Mouse (Mus musculus) megakaryocyte, embryonic 14.5 days (primary cell): ENCODE data around the gene Klhl2. TPM values are rescaled to one million over a fixed set of nuclear protein-coding genes. Genes with fewer than 3 reads are reported as not detected.

Experiments
- H3K27me3 ChIP-seq: replicated peaks from 2 replicates; pipeline ENCODE3; 2012; ENCODE audit warnings: inconsistent platforms
- H3K36me3 ChIP-seq: replicated peaks from 2 replicates; pipeline ENCODE3; 2012; ENCODE audit warnings: low read length, inconsistent platforms, mixed read lengths
- H3K4me1 ChIP-seq: 2 replicates; pipeline ENCODE4 v1.6.1; 2012; ENCODE audit warnings: inconsistent platforms
- H3K4me3 ChIP-seq: replicated peaks from 2 replicates; pipeline ENCODE3; 2012; ENCODE audit warnings: moderate library complexity, mild to moderate bottlenecking, inconsistent platforms
- H3K9me3 ChIP-seq: 2 replicates; pipeline ENCODE4 v1.6.1; 2012; ENCODE audit warnings: inconsistent platforms
- FLI1 ChIP-seq: IDR thresholded peaks from 2 replicates; pipeline ENCODE4 v1.6.1; 2012; ENCODE audit warnings: low read length, inconsistent platforms, mixed read lengths
- GATA1 ChIP-seq: IDR thresholded peaks from 3 replicates; pipeline ENCODE4 v1.6.1; 2012; ENCODE audit warnings: mixed read lengths, low read length, inconsistent platforms, borderline replicate concordance
- polyA plus RNA-seq: library from polyadenylated mRNA; stranded (reverse); fragments of >175 nt; gene quantifications from 2 replicates; pipeline ENCODE4 v1.2.3, GENCODE M21; 2012; ENCODE audit warnings: low replicate concordance; ENCODE audit not compliant: insufficient read depth

Gene Klhl2
- polyA plus RNA-seq, 1 experiment, result 2.4 TPM

DNA sequence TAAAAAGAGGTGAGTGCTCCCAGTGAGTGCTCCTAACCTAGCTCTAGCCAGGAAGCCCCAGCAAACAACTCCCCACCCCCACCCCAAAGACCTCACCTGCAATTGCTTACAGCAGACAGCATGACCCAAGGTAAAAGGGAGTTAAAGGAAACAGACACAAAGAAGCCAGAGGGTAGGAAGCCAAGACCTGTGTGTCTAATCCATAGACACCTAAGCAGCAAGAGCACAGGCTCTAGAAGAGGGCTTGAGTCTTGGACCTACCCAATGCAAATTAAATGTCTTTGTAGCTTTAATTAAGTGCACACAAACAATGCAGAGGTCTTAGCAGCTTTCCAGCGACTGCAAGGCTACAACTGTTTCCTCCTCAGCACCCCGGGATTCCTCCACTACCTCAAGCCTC lies 2.2 kb downstream of the Klhl2 start:
- TF ChIP-seq GATA1 (no peak), FLI1 (no peak)
- H3K4me3 ChIP-seq, result no peak overlapping the region
- no peaks in the 10 kb centered on the region for H3K9me3 ChIP-seq
- peaks cover 23% of the 10 kb centered on the region for H3K27me3 ChIP-seq
- H3K36me3 ChIP-seq, result no peaks in the 10 kb centered on the region
- H3K4me1 ChIP-seq, result peaks cover 46% of the 10 kb centered on the region

DNA sequence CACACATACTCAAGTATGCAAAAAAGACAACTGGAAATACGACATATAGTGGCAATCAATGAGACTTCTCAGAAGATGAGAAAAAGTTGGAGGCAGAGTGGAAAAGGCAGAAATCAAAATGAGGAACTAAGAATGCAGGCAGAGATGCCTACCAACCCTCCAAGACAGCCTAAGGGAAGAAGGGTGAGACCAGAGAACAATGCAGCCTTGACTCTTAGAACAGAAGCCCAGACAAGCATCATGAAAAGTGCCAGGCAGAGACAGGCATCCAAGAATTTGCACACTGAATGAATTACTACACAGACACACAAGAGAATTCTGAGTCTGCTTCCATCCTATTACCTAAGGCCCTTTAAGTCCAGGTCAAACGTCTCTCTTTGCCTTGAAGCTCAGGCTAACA lies 2.6 kb downstream of the Klhl2 start:
- Histone ChIP-seq H3K27me3 (peaks cover 21% of the 10 kb centered on the region), H3K4me1 (peaks cover 46% of the 10 kb centered on the region), H3K9me3 (no peaks in the 10 kb centered on the region), H3K4me3 (no peak overlapping the region), H3K36me3 (no peaks in the 10 kb centered on the region)
- TF ChIP-seq GATA1 (no peak), FLI1 (no peak)

DNA sequence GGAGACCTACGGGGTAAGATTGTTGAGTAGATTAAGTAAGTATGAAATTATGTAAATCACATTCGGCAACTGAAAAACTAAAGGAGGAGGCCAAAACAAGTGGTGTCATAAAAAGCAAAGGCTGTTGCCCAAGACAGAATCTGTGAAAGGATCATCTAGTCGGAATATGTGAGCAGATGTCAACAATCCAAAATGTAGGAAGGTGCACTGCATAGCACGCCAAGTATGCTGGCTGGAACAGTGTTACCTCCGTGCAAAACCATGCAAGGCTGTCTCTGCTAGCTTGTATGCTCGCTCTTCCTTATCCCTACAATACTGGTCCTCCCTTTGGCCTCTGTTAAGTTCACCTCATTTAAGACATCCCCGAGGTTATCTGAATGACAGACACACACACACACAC lies 4.5 kb downstream of the Klhl2 start:
- Histone ChIP-seq H3K27me3 (peaks cover 15% of the 10 kb centered on the region), H3K4me1 (peaks cover 46% of the 10 kb centered on the region), H3K4me3 (no peak overlapping the region), H3K9me3 (no peaks in the 10 kb centered on the region), H3K36me3 (no peaks in the 10 kb centered on the region)
- TF ChIP-seq GATA1 (no peak), FLI1 (no peak)

DNA sequence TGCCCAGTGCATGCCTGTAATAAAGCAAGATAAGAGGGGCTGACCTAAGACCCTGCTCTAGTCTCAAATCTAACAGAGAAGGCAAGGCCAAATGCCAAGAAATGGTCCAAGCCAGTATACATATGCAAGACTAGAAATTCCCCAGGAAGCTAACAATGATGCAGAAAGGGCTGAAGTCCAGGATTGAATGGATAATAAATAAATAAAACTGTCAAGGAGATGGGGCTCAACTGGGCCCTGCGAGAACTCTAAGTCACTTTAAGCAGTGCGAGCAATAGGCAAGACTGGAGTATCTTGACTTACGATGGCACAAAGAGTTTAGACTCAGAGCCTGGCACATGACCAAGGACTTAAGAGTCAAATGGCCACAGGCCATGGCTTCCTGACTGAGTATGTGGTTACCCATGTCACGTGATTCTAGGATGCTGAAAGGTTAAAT lies 5.8 kb downstream of the Klhl2 start:
- TF ChIP-seq GATA1 (no peak), FLI1 (no peak)
- no peak overlapping the region for H3K4me3 ChIP-seq
- no peaks in the 10 kb centered on the region for H3K36me3 ChIP-seq
- H3K9me3 ChIP-seq, result no peaks in the 10 kb centered on the region
- H3K27me3 ChIP-seq, result peaks cover 7% of the 10 kb centered on the region
- peaks cover 42% of the 10 kb centered on the region for H3K4me1 ChIP-seq

DNA sequence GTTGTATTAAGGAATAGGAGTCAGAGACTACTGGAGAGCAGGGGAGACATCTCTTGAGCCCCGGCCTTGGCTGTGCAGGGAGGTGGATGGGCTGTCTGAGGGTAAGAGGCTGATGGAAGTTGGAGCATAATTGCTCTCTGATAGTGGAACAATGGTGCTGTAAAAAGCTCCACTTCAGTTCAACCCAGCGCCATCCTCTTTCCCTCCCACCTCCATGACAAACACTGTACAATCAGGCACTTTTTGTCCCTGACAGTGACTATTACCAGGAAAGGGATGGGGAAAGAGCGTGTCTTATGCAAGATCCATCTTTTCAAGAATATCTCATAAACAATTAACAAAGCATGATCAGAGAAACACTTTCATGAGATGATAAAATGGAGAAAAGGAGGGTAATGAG lies 6.6 kb downstream of the Klhl2 start:
- TF ChIP-seq FLI1 (no peak), GATA1 (no peak)

DNA sequence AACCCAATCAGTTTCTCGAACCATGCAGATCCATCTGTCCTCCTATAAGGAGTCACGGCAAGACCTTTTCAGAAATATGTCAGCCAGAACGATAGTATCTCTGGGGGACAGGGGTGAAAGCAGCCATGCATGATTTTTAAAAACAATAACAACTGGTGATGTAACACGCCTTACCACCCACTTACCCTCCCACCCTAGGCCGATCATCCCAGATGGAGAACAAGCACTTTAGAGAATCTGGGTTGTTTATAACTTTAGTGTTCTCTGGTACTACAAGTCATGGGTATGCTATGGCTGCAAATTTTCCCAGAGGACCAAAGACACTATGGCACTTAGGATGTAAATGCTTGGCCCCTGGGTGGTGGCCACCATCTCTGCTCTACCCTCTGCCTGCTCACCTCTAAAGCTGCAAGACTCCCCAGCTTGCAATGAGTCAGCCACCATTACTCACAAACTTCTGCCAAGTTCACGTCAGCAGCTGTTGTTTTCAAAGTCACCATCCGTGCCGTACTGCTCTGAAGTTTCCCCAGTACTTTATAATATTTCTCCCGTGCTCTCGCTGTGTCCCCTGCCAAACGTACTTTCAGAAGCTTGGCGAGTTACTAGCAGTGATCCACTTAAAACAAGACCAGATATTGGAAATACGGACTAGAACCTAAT lies 7.9 kb downstream of the Klhl2 start:
- TF ChIP-seq GATA1, result no peak
- no peak for TF ChIP-seq FLI1
- H3K36me3 ChIP-seq, result no peaks in the 10 kb centered on the region
- H3K4me1 ChIP-seq, result peaks cover 28% of the 10 kb centered on the region
- no peak overlapping the region for H3K4me3 ChIP-seq
- H3K27me3 ChIP-seq, result peaks cover 1% of the 10 kb centered on the region
- no peaks in the 10 kb centered on the region for H3K9me3 ChIP-seq

More for the DNA sequence above, 6.6 kb downstream of the Klhl2 start:
- Histone ChIP-seq H3K36me3 (no peaks in the 10 kb centered on the region), H3K27me3 (peaks cover 7% of the 10 kb centered on the region), H3K9me3 (no peaks in the 10 kb centered on the region), H3K4me3 (no peak overlapping the region), H3K4me1 (peaks cover 40% of the 10 kb centered on the region)

DNA sequence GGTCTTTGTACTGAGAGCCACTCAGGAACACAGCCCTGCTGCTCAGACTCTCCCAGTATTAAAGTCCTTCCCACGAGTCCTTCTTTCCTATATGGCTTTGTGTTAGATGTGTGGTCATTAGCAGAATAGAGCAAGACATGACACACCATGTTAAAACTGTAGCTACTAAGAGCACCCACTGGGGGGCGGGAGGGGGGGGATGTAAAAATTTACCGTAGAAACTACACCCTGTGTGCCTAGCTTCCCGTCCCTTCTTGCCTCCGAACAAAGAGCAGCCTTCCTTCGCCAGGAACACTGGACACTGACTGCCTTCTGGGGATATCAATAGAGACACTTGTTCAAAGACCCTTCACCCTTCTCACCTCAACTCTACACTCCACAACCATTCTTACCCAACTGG lies 10.2 kb downstream of the Klhl2 start:
- Histone ChIP-seq H3K27me3 (no peaks in the 10 kb centered on the region), H3K4me1 (peaks cover 16% of the 10 kb centered on the region), H3K36me3 (no peaks in the 10 kb centered on the region), H3K4me3 (no peak overlapping the region), H3K9me3 (no peaks in the 10 kb centered on the region)
- TF ChIP-seq FLI1 (no peak), GATA1 (no peak)

DNA sequence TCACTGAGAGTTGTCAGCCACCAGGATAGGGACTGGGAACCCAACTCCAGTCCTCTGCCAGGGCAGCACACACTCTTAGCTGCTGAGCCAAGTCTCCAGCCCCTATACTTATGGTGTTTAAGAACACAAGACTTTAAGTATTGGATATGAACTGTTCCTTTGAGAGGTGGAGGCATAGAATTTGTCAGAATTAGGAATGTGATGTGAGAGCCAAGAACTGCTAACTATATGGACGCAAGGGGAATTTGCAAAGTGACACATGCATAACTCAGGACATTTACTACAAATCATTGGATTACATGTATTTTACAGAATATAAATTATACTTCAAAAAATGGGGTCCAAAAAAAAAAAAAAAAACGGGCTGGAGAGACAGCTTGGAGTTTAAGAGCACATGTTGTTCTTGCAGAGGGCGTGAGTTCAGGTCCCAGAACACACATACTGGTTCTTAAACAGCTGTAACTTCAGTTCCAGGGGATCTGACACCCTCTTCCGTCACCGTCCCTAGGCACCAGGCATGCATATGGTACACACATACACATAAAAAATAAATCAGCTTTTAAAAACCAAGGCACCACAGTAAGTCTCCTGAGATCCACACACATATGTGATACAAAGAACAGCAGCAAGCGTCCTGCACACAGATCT lies 14.2 kb downstream of the Klhl2 start:
- Histone ChIP-seq H3K9me3 (no peaks in the 10 kb centered on the region), H3K27me3 (no peaks in the 10 kb centered on the region), H3K4me3 (no peak overlapping the region), H3K36me3 (peaks cover 27% of the 10 kb centered on the region), H3K4me1 (peaks cover 30% of the 10 kb centered on the region)
- TF ChIP-seq GATA1 (no peak), FLI1 (no peak)

DNA sequence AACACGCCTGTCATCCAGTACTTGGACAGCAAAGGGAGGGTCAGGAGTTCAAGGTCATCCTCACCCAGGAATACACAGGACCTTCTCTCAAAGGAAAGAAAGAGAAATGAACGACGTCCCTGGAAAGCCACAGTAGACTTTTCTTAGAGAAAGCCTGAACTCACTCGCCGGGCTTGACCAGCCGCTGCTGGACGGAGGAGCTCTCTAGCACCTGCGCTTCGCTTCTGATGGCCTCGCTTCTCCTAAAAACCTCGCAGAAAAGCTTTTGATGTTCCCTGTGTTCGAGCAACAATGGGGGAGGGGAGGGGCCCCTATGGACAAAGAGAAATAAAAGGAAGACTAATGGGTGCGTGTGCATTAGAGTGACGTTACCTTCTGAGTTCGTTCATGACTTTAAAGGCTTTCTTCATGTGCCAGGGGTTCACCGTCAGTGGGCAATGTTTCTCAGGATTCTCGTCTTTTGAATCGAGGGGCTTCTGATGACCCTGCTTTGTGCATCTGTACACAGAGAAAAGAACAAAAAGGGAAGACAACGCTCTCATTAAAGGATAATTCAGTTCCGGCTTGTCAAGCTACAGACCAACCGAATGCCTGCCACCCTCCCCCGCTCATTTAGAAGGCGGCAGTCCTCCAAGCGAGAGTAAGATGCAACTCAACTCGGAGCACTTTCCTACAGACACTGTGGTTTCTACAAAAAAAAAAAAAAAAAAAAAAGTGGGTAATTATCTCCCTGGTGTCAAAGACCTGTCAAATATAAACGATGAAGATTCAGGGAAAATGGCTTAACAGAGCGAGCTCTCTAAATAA lies 15.5 kb downstream of the Klhl2 start:
- TF ChIP-seq FLI1, result no peak
- no peak for TF ChIP-seq GATA1
- H3K27me3 ChIP-seq, result no peaks in the 10 kb centered on the region
- peaks cover 29% of the 10 kb centered on the region for H3K36me3 ChIP-seq
- no peak overlapping the region for H3K4me3 ChIP-seq
- peaks cover 2% of the 10 kb centered on the region for H3K9me3 ChIP-seq
- peaks cover 43% of the 10 kb centered on the region for H3K4me1 ChIP-seq
